Mouse (Mus musculus) brain, embryonic 14.5 days (tissue): ENCODE data around the gene Cntrl. TPM values are rescaled to one million over a fixed set of nuclear protein-coding genes. Genes with fewer than 3 reads are reported as not detected.
A peak's percentile ranks its signal among the peaks of the same experiment; 100 is the strongest.

Source experiments
- DNase-seq: peaks from one replicate; pipeline ENCODE4 v3.0.0-alpha.2; 2011; ENCODE audit warnings: low read depth
- CTCF ChIP-seq: fragments of 200-500 bp; IDR thresholded peaks from 2 replicates; pipeline ENCODE4 v1.5.1; 2012; ENCODE audit warnings: inconsistent platforms, mild to moderate bottlenecking, moderate library complexity, borderline replicate concordance; ENCODE audit not compliant: insufficient read depth, insufficient read length; ENCODE audit errors: extremely low read depth
- POLR2A ChIP-seq: fragments of 200-500 bp; IDR thresholded peaks from 2 replicates; pipeline ENCODE4 v1.6.1; 2012; ENCODE audit warnings: mild to moderate bottlenecking, inconsistent platforms, borderline replicate concordance; ENCODE audit not compliant: poor library complexity, insufficient read depth, insufficient read length, severe bottlenecking; ENCODE audit errors: extremely low read depth
- polyA plus RNA-seq: library from polyadenylated mRNA; depleted of rRNA; stranded (reverse); fragments of >200 nt; gene quantifications from 2 replicates; pipeline ENCODE4 v1.2.3, GENCODE M21; 2012

Cntrl gene
- polyA plus RNA-seq, 1 experiment = 20.5 TPM

GRCm38 (mm10) chr2:35178153-35178552 lies 68.9 kb downstream of the Cntrl start:
- TF ChIP-seq CTCF (no peak), POLR2A (no peak)
- DNase-seq = no peak

- DNase-seq = no peak
- TF ChIP-seq CTCF (no peak), POLR2A (no peak)
These were observed 73.9 kb downstream of the Cntrl start for GRCm38 (mm10) chr2:35183115-35183673.

GRCm38 (mm10) chr2:35188929-35189328 lies 79.6 kb downstream of the Cntrl start:
- DNase-seq = no peak
- TF ChIP-seq POLR2A = no peak
- TF ChIP-seq CTCF = no peak

- DNase-seq = no peak
These were observed 84.7 kb downstream of the Cntrl start for GRCm38 (mm10) chr2:35193976-35194375.

GRCm38 (mm10) chr2:35195626-35196544 lies 86.6 kb downstream of the Cntrl start:
- no peak for DNase-seq
- TF ChIP-seq CTCF (no peak), POLR2A (no peak)

More at GRCm38 (mm10) chr2:35193976-35194375, 84.7 kb downstream of the Cntrl start:
- no peak for TF ChIP-seq POLR2A
- no peak for TF ChIP-seq CTCF

GRCm38 (mm10) chr2:35199541-35199940 lies 90.2 kb downstream of the Cntrl start:
- peak; percentile 19 for DNase-seq
- TF ChIP-seq POLR2A = no peak
- TF ChIP-seq CTCF = no peak

GRCm38 (mm10) chr2:35199971-35200897 lies 90.9 kb downstream of the Cntrl start:
- TF ChIP-seq POLR2A = no peak
- TF ChIP-seq CTCF = no peak
- DNase-seq = peak; percentile 58

- TF ChIP-seq POLR2A (peak; percentile 70), CTCF (no peak)
- DNase-seq = peak; percentile 100
These were observed 91.8 kb downstream of the Cntrl start, which contains the start of gene Rab14 for GRCm38 (mm10) chr2:35200898-35201668. Gene Rab14 (minus strand): TSS chr2:35201120.

GRCm38 (mm10) chr2:35203729-35204128 lies 94.4 kb downstream of the Cntrl start:
- no peak for TF ChIP-seq POLR2A
- no peak for TF ChIP-seq CTCF
- DNase-seq = no peak

- TF ChIP-seq POLR2A (no peak), CTCF (no peak)
These were observed 97.5 kb downstream of the Cntrl start for GRCm38 (mm10) chr2:35206761-35207160.

GRCm38 (mm10) chr2:35208054-35208453 lies 98.8 kb downstream of the Cntrl start:
- no peak for DNase-seq
- TF ChIP-seq POLR2A (no peak), CTCF (no peak)

More at GRCm38 (mm10) chr2:35206761-35207160, 97.5 kb downstream of the Cntrl start:
- DNase-seq = no peak
